Mouse (Mus musculus) c-Kit-negative CD71-positive TER-119-positive erythroid progenitor cells, embryonic 14.5 days (primary cell): ENCODE results near the gene Ccm2.

Experiments used
- DNase-seq: peaks from one replicate; pipeline ENCODE4 v3.0.0-alpha.2; 2013; ENCODE audit warnings: low read depth, low spot score

The Ccm2 gene

DNA sequence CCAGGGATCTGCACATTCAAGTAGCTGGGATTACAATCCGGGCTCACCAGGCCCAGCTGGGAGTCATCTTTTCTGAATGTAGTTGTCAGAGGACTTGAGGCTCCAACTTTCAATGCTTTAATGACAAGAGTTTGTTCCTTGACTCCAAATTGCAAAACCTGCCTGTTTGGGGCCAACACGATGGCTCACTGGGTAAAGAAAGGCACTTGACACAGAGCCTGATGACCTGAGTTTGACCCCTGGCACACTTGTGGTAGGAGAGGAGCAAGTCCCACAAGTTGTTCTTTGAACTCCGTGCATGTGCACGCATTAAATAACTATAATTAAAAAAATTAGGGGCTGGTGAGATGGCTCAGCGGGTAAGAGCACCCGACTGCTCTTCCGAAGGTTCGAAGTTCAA lies 16.7 kb upstream of the Ccm2 start:
- no peak for DNase-seq

DNA sequence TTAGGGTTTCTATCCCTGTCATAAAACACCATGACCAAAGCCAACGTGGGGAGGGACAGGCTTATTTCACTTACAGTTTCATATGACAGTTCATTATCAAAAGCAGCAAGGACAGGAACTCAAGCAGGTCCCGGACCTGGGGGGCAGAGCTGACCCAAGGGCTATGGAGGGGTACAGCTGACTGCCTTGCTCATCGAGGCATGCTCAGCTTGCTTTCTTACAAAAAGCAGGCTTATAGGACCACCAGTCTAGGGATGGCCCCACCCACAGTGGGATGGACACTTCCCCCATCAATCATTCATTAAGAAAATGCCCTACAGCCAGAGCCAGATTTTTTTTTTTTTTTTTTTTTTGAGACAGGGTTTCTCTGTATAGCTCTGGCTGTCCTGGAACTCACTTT lies 15.9 kb upstream of the Ccm2 start:
- DNase-seq = no peak

DNA sequence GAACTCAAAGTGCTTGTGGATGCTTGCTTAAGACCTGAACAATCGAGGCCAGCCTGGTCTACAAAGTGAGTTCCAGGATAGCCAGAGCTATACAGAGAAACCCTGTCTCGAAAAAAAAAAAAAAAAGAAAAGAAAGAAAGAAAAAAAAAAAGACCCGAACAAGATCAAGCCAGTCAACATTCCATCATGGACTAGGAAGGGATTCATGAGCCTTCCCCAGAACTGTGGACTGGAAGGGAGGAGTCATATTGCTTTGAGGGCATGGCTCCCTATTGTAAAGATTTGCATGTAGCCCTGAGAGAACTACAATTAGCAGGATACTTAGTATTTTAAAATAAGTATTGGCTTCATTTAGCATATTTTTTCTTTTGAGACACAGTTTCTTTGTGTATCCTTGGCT lies 2.0 kb upstream of the Ccm2 start:
- no peak for DNase-seq

DNA sequence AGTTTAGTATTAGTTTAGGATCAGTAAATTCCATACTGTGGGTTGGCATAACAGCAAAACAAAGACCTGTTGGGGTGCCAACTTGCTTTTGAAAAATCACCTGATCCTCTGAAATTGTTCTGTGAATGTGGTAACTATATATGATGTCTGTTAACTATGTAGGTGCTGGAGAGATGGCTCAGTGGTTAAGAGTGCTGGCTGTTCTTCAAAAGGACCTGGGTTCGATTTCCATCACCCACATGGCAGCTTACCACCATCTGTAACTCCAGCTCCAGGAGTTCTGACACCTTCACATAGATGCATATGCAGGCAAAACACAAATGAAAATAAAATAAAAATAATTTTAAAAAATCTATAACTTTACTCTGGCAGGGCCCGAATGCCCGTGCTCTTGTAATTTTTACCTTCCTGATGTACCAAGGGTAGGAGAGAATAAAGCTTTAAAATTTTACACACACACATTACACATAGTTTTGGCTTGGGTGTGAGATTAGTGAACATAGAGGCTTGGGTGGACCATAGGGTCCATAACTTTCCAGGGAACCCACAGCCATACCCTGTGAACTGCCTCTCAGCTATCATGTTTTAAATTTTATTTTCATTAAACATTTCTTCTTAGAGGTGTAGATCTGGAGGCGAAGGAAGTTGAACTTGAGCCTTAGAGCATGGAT lies 1.4 kb upstream of the Ccm2 start:
- DNase-seq = no peak

DNA sequence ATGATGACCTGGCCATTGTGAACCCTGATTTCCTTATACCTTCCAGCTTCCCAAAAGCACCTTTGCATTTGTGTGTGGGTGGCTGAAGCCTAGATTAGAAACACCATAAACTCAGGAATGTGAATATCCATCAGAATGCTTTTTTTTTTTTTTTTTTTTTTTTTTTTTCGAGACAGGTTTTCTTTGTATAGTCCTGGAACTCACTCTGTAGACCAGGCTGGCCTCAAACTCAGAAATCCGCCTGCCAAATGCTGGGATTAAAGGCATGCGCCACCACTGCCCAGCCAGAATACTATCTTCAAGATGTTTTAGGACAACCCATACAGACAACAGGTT lies 862 bp upstream of the Ccm2 start:
- no peak for DNase-seq

DNA sequence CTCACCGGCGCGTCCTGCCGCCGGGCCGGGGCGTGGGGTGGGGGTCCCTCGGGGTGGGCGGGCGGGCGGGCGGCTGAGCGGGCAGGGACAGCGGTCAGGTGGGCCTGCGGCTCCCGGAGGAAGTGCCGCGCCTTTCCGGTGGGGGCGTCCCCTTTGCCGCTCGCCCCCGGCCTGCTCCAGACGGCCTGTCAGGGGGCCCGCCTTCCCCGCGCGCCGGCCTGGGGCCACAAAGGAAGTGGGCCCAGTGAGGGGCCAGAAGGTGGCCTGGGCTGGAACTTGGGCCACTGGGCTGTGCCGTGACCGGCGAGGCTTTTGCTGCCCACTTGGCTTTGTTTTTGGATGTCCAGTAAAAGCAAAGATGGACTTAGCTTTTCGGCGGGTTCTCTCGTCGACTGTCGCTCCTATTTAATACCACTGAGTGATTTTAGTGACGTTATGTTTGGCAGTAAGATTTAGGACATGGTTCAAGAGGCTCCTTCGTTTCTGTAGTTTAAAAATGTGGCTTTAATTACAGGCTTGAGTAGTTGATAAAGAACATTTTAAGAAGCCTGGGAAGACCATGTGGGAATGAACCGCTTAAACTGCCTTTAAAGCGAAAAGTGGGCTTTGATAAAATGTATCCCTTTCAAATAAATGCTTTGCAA lies 472 bp downstream of the Ccm2 start:
- DNase-seq = no peak

DNA sequence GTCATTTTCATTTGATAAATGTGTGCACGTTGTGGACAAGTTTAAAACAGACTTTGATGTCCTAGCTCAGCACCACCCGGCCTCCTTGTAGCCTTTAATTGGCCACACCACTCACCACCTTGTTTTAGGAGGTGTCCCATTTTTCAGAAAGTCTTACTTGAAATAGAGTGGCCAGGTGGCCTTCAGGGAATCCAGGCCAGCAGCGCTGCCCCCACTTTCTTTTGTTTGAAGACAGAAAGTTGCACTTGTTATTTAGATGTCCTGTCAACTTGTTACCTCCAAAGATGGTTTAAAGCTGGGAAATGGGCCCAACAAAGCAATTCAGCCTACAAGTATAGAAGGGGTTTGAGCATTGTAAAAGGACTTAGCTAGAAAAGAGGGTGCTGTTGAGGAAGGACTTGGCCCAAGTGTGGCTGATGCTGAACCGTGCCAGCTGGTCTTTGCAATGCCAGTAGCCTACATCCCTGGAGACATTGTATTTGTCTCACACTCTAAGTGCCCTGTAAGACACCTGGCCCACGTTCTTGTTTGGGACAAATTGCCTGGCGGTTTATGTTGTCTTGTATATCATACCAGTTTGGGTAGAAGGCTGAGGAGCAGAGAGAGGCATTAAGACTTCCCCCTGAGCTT lies 1.1 kb downstream of the Ccm2 start:
- no peak for DNase-seq

DNA sequence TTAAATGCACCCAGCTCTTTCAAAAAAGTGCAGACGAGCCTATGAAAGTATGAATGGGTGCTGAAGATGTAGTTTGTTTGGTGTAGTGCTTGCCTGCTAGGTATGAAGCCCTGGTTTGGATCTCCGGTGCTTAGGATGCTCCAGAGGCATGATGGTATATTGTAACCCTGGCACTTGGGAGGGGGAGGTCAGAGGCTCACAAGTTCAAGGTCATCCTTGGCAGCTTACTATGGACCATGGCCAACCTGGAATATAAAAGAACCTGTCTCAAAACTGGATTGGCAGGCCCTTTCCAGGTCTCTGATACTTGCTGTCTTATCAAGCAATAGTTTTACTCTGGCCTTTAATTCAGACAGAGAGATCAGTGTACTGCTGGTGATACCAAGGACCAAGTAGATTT lies 3.1 kb downstream of the Ccm2 start:
- no peak for DNase-seq

DNA sequence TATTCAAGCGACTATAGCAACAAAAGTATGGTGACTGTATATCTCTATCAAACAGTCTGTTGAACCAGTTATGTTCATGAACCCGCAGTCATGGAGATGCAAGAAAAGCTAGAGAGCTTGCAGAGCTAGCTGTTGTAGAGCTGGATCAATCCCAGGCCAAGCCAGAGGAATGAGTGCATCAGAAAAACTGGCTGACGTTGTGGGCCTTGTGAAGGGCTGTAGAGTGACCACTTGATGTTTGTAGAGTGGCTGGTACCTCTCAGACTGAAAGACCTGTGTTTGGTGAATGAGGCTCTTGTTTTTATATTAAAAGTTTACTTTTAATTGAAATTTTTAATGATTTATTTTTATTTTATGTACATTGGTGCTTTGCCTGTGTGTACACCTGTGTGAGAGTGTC lies 3.5 kb downstream of the Ccm2 start:
- no peak for DNase-seq

DNA sequence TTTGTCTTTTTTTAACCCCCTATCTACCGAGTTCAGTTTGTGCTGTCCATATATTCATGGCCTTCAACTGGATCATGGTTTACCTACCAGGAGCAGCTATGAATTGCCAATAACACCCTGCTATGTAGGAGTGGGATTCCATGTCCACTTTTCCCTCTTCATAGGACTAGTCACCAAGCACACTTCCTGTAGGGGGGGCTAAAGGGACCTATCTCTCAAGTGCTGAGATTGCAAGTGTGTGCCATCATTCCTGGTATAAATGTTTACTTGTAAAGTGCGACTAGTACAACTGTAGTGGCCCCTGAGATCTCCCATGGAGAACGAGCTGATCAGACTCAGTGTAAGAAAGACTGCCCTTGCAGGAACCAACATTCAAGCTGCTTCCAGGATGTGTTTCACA lies 11.5 kb downstream of the Ccm2 start:
- no peak for DNase-seq

DNA sequence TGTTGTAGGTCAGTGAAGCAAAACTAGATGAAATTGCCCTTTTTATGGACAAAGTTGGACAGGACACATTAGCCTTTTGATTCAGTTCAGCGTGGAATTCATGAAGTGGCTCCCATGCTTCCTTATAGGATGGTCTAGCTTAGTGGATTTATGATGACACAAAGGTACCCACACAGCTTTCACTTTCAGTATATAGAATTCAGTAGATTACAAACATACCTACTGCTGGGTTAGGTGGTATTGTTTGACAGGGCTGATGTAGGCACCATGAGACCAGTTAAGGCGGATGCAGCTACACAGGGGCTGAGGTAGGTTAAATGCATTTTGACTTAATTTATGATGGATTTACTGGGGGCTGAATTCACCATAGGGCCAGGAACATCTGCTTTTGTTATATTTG lies 13.3 kb downstream of the Ccm2 start:
- no peak for DNase-seq

DNA sequence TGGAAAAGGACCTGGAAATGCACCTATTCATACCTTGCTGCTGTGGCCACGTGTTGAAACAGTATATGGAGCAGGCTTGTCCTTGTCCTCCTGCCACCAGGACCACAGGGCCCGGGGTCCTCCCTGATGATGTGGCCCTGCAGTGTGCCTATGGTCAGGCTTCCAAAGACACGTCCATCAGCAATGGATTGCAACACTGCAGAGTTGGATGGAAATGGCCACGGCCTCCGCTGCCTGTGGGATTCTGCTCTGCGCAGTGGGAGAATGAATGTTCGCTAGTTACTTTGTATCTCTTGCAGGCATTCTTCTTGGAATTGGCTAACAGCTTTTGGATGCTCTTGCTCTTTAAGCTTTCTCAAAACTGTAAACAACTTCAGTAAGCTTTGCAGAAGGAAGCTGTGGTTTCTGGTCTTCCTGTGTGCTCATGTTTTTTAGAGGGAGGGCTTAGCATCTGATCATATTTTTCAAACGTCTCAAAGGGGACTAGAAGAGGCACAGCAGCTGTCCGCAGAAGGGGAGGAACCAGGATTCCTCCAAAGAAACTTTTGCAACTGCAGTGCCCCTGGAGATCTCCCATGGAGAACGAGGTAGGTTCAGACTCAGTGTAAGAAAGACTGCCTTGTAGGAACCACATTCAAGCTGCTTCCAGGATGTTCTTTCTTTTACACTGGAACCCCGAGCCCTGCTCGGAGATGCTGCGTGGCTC lies 14.1 kb downstream of the Ccm2 start:
- no peak for DNase-seq

DNA sequence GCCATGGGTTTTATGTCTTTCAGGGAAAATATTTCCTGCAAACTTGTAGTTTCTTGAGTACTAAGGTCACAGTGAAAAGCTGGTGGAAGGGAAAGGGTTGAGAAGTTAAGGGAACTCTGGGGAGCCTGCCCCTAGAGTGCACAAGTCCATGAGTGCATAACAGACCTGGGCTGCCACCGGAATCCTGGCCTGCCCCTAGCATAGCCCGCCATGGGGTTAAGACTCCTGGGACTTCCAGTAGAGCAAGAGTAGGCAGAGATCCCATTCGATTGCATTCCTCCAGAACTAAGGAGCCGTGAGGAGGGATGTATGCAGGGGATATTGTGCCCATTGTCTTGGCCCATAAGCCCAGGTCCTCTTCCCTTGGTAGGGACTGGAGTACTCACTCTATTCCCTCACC lies 14.8 kb downstream of the Ccm2 start:
- no peak for DNase-seq

DNA sequence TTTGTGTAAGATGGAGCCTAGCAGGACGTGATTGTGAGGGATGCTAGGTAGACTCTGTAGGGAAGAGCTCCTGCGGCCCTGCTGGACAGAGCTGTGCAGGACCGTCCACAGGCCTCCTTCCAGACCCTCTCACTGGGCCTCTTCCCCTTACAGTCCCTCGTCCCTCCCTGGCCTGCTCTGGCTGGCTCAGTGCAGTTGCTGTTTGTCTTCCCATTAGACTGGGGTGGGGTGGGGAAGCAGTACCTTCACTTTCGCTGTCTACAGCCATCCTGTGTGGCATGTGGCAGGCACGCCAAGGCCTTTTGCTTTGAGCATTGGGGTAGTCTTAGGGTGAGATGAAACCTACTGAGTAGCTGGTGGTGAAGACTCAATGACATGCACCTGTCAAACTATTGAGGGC lies 15.7 kb downstream of the Ccm2 start:
- DNase-seq = no peak

DNA sequence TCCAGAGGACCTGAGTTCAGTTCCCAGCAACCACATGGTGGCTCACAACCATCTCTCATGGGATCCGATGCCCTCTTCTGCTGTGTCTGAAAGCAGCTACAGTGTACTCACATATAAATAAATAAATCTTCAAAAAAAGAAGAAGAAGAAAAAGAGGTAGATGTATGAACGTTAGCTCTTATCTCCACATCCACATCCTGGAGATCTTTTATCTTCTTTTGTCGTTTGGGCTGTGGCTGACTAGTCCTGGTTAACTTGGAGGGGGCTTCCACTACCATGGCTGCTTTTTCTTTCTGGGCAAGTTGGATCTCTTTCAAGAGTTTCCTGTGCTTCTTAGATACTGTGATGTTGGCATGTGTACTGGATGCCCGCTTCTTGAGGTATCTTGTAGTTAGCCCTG lies 16.5 kb downstream of the Ccm2 start:
- no peak for DNase-seq

DNA sequence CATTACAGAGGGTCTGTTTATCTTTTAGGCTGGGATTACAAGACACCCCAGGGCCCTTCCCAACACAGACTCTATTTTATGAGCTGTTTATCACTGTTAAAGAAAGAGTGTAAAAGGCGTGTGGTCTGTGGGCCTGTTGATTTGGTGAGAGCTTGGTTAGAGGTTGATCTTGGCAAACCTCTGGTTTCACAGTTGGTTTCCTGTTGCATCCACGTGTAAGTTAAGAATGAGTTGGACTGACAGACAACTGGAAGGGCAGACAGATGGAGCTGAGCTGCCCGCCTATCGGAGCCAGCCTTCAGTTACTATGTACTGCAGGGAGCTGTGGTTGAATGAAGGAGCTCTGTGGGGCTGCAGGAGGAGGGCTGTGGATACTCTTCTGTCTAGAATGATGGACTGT lies 19.8 kb downstream of the Ccm2 start:
- DNase-seq = no peak

DNA sequence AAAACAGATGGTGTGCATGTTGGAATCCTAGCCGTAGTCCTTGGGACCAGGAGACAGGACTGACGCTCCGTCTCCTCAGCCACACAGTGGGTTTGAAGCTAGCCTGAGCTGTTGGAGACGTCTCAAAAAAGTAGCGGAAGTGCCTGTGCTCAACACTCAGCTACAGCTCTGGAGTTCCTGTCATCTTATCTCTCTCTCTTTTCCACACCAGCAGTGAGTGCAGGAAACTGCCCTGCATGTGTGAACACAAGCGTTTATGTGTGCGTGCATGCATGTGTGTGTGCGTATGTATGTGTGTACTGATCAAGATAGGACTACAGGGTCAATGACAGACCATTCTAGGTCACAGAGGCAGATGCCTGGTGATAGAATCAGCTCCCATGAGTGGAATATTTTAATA lies 21.3 kb downstream of the Ccm2 start:
- no peak for DNase-seq

DNA sequence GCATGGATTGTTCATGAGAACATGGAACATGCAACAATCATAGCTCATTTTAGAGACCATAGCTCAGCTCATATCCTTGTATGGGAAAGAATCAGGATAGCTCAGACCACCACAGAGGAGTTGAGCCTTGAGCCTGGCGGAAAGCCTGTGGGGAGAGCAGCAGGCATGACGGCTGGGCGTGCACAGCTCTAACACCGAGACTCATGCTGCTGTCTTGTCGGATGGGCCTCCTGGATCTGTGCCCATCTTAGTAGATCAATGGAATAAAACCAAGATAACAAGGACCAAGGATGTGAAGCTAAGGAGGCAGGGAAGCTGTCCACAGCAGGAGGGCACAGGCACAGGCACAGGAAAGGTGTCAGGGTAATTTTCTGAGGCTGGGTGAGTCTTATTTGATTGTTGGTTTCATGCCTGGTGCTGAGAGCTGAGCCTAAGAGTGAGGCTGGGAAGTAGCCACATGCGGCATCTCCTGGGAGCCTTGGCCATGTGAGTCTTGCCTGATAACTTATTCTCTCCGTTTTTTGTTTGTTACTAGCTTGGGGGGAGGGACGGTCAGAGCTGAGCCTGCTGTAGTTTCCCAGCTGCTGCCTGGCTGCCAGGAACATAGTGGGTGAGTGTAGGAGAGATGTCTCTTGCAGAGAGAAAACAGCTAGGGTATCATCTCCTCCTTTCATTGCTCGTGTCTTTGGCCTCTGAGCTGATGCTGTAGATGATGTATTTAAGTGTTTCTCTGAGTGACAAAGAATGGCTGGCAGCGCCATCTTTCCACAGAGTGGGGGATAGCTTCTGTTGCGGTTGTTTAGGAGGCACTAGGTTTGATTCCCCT lies 22.1 kb downstream of the Ccm2 start:
- no peak for DNase-seq

DNA sequence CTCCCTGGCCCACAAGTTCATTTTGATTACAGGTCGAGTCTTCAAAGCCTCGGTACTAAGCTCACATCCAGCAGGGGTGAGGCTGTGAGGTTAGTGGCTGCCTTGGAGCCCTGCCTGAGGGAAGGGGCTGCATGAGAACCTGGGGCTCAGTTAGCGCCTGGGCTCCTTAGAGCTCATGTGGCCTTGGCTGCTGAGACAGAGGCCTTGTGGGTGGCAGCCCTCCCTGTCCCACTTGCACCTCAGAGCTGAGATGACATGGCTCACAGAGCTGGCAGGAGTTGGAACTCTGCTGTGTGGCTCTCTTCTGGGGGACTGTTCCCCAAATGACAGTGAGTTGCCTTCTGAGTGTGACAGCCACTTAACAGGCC lies 22.7 kb downstream of the Ccm2 start:
- DNase-seq = no peak

DNA sequence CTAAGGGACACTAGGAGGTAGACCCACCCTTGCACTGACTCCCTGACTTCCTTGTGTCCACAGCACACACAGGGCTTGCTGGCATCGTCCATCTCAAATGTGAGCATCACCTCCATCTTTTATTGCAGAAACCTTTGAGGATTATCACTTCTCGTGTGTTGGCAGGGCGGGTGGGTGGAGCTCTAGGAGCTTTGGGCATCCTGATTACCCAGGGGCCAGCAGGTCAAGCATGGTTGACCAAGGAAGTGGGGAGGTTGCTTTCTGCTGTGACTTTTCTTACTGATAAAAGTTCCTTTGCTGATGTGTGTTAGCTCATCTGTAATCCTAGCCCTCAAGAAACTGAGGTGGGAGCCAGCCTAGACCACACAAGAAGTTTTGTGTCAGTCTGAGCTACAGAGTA lies 29.5 kb downstream of the Ccm2 start:
- DNase-seq = no peak

DNA sequence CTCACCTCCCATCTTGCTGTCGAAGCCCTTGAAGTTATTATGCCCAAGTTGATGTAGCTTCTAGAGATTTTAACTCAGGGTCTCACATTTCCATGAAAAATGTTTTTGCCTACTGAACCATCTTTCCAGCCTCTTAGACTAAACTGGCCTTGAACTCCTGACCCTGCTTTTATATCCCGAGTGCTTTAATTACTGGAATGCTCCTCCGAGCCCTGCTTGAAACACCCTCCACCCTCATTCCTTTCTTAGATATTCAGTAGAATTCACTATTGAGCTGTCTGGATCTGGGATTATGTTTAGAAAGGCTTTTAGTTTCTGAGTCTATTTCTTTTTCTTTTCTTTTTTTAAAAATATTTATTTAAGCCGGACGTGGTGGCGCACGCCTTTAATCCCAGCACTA lies 32.7 kb downstream of the Ccm2 start:
- no peak for DNase-seq

DNA sequence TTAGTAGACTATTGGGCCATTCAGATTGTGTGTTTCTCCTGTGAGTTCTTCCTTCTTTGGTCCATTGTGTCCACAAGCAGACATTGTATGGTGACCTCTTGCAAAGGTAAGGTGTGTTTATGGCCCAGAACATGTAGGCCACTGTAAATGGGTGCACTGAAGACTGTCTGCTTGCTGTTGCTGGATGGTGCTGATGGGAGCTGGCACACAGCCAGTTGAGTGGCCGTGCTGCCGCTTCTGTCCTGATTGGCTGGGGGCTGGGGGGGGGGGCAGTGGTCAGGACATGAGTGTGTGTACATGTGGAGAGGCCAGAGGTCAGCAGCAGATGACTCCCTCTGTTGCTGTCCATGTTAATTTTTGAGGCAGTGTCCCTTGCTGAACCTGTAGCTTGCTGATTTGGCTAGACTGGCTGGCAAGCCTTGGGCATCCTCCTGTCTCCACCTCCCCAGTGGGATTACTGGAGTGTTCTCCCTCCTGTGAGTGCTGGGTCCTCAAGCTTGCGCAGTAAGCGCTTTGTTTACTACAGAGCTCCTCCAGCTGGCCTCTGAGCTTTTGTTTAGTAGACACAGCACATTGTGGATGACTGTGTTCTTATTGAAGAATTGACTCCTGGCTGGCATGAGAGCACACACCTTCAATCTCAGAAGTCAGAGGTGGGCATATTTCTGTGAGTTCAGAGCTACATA lies 33.5 kb downstream of the Ccm2 start:
- no peak for DNase-seq
